Mouse (Mus musculus) heart, adult 8-10 months (tissue): Measurements from ENCODE around the gene Ccdc173. TPM values are rescaled to one million over a fixed set of nuclear protein-coding genes. Genes with fewer than 3 reads are reported as not detected.
"Not testable (repeated sequence)": the region's sequence is repeated elsewhere in the genome, so short reads cannot be mapped to it uniquely, and the experiment has no call there.

Experiments used
- DNase-seq: peaks from one replicate; pipeline ENCODE4 v3.0.0; 2022; ENCODE audit warnings: low spot score
- total RNA-seq, 4 experiments: library from RNA; stranded (reverse); gene quantifications; 2 replicates each; pipeline ENCODE4 v1.2.4; 2022

Gene Ccdc173
- total RNA-seq = under 1 TPM; 0.29 to 1.00 (median 0.65) TPM

- peak; percentile 97 for DNase-seq
These were observed at the start of gene Ccdc173, which contains the start of gene Phospho2 for GRCm38 (mm10) chr2:69789429-69790069. Gene Ccdc173 (minus strand): TSS chr2:69789575. Gene Phospho2 (plus strand): TSS chr2:69789623.

- no peak for DNase-seq
These were observed 49.3 kb upstream of the Ccdc173 start for GRCm38 (mm10) chr2:69838707-69839106.

- no peak for DNase-seq
These were observed 48.6 kb upstream of the Ccdc173 start for GRCm38 (mm10) chr2:69837996-69838395.

DNA sequence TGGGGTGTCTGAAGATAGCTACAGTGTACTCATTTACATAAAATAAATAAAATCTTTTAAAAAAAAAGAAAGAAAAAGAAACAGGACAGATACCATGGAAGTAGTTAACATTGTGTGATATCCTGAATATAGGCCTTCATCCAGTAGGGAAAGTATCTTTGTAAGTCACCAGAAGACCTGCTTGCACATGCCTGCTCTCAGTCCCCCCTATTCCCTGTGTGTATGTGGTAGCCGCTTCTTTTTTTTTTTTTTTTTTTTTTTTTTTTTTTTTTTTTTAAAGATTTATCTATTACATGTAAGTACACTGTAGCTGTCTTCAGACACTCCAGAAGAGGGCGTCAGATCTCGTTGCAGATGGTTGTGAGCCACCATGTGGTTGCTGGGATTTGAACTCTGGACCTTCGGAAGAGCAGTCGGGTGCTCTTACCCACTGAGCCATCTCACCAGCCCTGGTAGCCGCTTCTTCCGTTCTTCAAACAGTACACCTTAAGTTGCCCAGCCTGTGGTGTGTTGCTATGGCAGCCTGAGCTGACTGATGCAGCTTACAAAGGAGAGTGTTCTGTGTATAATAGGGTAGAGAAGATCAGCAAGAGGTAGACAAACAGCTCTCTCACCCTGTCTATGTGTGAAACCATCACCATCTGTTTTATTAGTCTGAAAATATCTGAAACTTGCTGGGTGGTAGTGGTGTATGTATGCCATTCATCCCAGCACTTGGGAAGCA is 48.0 kb upstream of the Ccdc173 start:
- DNase-seq = no peak

DNA sequence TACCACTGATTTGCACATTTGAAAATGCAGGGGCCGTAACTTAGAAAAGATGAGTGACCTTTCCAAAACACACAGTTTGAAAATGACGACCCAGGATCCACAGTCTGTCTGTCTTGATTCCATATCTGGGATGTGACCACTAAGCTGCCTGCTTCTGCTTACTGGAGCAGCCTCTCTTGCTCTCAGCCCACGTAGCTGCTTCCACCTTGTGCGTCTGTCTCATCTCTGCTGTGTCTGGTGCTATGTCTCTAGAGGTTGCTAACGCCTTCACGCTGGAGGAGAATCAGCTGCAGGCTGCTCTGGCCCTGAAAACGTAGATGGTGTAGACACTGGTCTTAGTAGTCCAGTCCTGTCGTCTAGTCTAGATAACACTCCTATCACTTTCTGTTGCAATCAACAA is 40.7 kb upstream of the Ccdc173 start:
- no peak for DNase-seq

- DNase-seq = no peak
These were observed 40.3 kb upstream of the Ccdc173 start for GRCm38 (mm10) chr2:69829680-69830079.

DNA sequence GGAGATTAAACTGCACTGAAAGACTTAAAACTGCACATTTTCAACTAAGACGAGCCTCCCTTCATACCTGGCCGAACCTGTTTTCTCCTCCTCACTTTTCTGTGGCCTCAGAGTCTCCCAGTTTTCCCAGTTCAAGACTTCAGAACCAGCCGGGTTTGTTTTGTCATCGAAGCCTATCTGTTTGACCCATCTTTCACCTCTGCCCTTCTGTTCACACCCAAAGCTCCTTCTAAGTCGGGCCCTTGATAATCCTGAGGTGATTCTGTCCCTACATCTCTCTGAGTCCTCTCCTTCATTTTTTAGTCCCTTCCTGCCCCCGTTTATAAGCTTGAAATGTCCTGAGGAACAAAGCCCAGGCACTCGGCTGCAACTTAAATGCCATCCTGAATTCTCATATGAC is 38.7 kb upstream of the Ccdc173 start:
- no peak for DNase-seq

DNA sequence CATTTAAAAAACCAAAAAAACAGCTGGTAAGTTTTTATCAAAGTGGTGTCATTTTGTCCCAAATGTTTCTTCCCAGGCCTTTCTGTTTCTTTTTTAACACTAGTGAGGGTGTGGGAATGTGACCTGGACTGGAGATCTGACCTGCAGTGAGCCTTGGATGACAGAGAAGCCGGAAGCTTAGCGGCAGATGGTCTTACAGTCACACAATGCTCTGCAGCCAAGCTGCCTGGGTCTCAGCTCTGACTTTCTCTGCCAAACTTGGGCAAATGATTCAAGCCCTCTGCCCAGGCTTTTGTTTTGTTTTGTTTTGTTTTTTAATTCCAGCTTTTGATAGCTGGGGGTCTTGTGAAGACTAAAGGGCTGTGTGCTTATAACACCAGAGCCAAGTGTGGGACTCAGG is 37.0 kb upstream of the Ccdc173 start:
- DNase-seq = no peak

DNA sequence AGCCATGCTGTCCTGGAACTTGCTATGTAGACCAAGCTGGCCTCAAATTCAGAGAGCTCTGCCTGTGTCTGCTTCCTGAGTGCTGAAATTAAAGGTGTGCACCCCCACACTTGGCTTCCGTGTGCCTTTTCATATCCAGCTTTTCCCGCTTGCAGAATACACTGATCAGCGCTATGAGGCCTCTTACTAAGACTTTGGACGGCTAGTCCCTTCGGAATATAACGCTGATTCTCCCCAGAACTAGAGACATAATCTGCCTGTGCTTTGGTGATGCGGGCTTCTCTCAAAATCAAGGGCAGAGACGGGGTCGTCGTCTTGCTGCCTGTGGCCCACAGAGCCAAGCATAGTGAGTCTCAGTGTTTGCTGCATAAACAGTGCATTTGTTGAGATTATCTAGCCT is 36.5 kb upstream of the Ccdc173 start:
- DNase-seq = no peak

DNA sequence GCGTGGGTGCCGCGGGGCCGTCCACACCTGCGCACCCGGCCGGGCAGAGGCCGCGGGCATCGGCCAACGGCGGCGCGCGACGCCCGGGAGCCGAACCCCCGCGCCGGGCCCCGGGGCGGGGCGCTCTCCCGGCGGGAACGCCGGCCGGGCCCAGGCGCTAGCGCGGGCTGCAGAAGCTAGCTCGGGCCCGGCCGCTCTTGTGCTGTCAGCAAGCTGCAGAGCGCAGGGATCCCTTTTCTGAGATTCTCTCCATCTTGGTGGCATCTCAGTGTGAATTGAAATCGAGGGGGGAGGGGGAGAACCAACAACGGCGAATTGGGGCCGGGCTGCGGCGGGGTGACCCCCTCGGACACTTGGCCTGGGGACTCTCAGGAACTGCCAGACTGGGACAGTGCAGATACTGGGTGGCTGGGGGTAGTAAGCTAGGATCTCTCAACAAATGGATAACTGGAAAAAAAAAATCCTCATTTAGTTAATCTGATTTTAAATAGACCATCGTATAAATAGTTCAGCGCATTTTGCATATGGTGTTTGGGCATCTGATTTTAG is 33.8 kb upstream of the Ccdc173 start:
- no peak for DNase-seq

DNA sequence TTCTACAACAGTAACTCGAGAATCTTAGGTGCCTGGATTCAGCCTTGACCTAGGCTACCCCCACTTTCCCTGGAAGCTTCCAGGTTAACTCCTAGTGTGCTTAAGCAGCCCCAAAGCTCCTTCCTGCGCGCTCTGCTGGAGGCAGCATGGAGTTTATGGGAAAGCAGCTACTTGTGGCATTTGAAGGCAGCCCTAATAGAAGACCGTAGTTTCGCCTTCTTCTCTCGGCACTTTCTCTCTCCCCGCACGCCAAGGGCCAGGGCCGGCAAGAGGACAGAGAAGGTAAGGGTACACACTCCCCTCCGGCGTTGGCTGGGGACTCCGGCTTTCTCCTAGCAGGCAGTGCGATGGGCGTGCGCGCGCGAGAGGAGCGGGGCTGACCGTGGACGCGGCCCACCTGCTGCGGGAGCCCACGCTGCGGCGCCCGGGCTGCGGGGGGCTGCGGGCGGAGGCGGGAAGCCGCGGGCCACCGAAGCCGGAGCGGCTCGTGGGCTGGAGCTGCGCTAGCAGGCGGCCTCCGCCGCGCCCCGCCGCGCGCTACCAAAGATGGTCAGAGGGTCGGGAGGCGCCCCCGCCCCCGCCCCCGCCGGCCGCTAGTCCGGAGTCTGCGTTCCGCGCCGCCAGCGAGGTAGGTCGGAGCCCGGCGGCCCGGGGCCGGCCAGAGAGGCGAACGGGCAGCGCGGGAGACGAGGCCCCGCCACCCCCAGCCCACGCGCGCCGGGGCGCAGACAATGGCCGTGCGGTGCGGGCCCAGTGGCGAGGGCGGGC is 33.2 kb upstream of the Ccdc173 start:
- DNase-seq = peak; percentile 33

DNA sequence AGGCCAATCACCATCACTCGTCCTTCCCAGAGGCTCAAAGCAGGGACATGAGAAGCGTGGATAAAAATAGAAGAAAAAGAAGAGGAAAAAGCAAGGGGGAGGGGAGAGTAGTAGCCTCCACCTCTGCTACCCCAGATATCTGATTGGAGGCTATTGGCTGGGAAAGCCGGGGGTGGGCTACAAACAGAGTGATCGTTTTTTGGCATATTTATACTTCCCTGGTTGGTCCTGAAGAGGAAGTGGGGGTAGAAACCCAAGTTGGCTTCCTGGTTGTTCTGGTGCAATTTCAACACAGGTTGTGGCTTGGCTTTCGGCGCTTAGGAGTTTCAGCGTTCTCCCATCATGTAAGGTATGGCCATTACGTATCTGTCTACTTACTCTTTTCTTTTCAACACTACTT is 32.3 kb upstream of the Ccdc173 start, which contains the start of gene Klhl23:
Gene Klhl23, plus strand, starts transcription at position 234 of the 400 bp plus-strand sequence.
- peak; percentile 26 for DNase-seq

GRCm38 (mm10) chr2:69820201-69820600 is 30.8 kb upstream of the Ccdc173 start:
- no peak for DNase-seq

DNA sequence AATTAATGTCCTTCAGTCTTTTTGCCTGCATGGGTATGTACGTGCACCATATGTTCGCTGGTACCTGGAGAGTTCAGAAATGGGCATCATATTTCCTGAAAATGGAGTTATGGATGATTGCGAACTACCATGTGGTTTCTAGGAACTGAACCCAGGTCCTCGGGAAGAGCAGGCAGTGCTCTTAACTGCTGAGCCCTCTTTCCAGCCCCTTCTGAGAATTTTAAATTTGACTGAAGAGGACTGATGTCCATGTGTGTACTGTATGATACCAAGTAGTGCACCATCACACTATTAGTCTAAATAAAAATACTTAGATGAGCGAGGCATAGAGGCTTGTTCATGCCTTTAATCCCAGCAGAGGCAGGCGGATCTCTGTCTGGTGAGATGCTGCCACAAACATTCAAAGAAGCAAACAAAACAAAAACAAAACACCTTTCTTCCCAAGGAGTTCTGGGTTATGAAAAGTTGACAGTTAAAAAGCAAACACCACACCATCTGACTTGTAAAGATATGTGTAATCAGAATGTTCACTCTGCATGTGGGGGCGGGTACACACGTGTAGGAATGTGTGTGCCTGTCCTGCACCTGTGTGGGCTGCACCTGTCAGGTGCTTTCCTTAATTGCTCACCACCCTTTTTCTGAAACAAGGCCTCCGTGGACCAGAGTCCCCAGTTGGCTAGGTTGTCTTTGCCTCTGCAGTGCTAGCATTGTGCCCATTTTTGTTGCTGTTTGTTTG is 29.1 kb upstream of the Ccdc173 start:
- no peak for DNase-seq

DNA sequence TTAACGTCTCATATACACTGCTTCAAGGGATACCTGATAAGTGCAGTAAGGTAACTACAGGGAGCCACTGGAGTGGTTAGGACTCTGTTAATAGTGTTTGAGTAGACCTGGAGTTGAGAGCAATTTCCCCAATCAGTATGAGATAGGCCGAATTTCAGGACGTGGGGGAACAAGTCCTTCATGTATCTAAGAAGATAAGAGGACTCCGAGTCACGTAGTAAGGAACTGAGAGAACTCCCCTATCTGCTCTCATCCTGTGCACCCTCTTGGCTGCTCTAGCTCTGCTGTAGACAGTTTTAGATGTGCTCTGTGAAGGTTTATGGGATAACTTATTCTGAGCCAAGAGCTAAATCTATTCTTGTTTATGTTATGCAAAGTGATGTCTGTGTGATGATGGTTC is 27.2 kb upstream of the Ccdc173 start:
- DNase-seq = no peak

DNA sequence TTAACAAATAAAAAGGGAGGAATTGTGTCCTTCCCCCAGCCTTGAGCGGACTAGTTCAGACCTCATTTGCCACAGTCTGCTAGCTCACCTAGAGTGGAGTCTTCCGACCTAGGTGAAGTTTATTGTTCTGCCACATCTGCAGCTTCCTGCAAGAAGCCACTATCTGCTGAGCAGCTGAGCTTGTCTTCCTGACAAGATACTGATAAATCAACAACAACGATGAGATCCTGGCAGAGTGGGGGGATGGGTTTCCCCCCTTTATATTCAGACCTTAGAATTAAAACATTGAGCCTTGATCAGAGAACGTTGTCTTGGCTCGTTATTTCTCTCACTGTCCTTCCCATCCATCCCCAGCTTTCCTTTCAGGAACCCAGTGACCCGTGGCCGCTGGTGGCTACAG is 22.0 kb upstream of the Ccdc173 start:
- not testable (repeated sequence) for DNase-seq

- DNase-seq = no peak
These were observed 20.8 kb upstream of the Ccdc173 start for GRCm38 (mm10) chr2:69810169-69810568.

DNA sequence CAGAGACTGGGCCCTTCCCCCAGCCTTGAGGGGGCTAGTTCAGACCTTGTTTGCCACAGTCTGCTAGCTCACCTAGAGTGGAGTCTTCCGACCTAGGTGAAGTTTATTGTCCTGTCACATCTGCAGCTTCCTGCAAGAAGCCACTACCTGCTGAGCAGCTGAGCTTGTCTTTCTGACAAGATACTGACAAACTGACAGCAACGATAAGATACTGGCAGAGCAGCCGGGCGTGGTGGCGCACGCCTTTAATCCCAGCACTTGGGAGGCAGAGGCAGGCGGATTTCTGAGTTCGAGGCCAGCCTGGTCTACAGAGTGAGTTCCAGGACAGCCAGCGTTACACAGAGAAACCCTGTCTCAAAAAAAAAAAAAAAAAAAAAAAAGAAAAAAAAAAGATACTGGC is 15.3 kb upstream of the Ccdc173 start:
- DNase-seq = not testable (repeated sequence)

DNA sequence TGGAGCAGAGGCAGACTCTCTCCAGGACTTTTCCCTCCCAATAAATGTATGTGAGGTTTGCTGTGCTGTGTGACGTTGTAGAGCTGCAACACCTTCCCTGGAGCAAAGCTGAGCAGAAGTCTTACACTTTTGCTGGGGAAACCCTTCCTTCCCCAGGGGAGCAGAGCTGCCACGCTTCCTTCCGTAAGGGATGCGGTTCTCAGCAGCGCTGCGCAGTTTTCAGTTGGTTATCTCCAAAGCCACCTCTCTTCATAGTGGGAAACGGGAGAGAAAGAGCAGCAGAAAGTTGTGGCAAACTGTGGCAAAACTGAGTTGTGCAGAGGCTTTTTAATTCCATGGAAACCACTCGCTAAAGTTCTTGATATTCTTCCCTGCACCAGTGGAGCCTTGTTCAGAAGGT is 14.4 kb upstream of the Ccdc173 start:
- no peak for DNase-seq

DNA sequence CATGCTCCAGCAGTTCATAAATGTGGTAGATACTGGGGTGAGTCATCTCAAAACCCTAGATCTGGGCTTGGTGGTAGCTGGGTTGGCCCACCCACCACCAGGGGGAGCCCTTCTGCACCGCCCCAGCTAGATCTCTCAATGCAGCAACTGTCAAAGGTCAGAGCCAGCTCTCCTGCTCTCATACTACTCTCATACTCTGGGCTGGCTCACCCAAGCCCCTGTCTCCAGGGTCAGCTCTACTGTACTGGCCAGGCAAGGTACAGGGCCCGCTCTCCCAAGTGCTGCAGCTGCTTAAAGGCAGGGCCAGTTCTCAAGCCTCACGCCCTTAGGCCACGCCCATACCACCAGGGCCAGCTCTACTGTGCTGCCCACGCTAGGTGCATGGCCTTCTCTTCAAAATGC is 13.5 kb upstream of the Ccdc173 start:
- DNase-seq = peak; percentile 68

GRCm38 (mm10) chr2:69790722-69791121 is 1.3 kb upstream of the Ccdc173 start:
- DNase-seq = no peak
